Mouse (Mus musculus) neural tube, embryonic 10.5 days (tissue): ENCODE data around the gene Gm5039.
"Not testable (repeated sequence)": the region's sequence is repeated elsewhere in the genome, so short reads cannot be mapped to it uniquely, and the experiment has no call there.

Experiments
- DNase-seq: peaks from one replicate; pipeline ENCODE4 v3.0.0-alpha.2; 2017; ENCODE audit warnings: low spot score; ENCODE audit errors: extremely low spot score

The Gm5039 gene

DNA sequence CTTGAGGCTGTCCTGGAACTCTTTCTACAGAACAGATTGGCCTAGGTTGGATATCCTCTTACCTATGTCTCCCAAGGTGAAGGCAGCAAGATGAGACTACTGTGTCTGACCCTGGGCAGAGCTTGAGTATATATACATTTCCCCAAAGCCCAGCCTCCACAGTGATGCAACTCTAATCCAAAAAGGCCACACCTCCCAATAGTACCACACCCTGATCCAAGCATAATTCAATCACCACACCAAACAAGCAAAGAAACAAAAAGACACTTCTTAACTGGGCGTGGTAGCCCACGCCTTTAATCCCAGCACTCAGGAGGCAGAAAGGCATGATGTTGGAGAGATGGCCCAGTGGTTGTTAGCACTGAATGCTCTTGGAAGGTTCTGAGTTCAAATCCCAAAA lies at the start of gene Gm5039:
TSS of gene Gm5039 (minus strand) at position 101 of the 400 bp plus-strand sequence.
- DNase-seq: not testable (repeated sequence)

DNA sequence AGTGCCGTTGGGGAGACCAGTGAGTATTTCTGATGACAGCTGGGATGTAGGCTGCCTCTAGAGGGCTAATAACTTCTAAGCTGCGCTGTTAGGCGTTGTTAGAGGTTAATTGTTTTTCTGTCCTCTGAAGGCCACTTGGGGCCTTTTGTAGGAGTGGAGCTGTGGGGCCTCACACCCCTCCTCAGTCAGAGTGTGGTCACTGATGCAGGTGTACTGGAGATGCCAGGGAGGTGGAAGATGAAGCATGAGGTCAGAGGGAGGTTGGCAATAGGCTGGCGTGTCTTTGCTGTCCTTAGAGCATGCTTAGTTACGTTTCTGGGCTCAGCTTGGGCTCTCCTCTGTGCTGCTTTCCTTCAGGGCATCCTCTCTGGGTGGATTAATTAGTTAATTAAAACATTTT lies 48.2 kb upstream of the Gm5039 start:
- no peak for DNase-seq

- not testable (repeated sequence) for DNase-seq
These were observed 46.5 kb upstream of the Gm5039 start for GRCm38 (mm10) chr12:88370321-88370720.

DNA sequence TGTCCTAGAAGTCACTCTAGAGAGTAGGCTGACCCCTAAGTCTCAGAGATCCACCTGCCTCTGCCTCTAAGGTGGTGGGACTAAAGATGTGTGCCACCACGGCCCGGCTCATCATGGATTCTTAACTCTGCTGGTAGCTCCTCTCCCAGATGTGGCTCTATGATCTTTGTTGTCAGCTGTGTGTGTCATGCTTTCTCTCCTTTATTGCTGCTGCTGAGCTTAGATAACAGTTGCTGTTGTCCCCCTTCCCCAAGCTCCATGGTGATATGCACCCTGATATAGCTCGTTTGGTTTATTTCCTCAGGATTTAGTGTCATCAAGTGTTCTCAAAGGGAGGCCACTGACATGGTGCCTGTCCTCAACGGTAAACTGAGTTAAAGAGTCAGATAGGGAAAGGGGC lies 45.9 kb upstream of the Gm5039 start:
- DNase-seq: not testable (repeated sequence)

GRCm38 (mm10) chr12:88368618-88369017 lies 44.8 kb upstream of the Gm5039 start:
- peak; percentile 3 for DNase-seq

DNA sequence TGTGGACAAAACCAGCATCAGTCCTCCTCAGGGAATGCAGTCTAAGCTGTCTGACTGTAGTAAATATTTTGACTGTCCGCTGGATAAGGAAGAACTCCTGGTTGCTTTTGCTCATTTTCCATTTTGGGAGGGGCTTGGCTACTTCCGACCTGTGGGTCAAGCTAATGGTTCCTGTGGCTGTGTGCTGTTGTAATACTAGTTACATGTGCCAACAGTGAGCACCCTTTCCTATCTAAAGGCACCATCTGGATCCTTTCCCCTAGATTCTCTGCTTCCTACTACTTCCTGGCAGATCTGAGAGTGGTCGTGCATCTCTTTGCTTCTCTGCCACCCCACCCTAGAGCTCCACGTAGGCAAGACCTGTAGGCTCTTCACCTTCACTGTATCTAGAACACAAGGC lies 43.8 kb upstream of the Gm5039 start:
- no peak for DNase-seq

GRCm38 (mm10) chr12:88361120-88361445 lies 37.3 kb upstream of the Gm5039 start:
- no peak for DNase-seq

GRCm38 (mm10) chr12:88360441-88361119 lies 36.8 kb upstream of the Gm5039 start, which contains the start of gene Adck1:
Gene Adck1 (plus strand): TSS chr12:88360554.
- peak; percentile 85 for DNase-seq

GRCm38 (mm10) chr12:88354182-88354702 lies 30.4 kb upstream of the Gm5039 start:
- DNase-seq: peak; percentile 37

- not testable (repeated sequence) for DNase-seq
These were observed 17.5 kb upstream of the Gm5039 start for GRCm38 (mm10) chr12:88341286-88341685.

- DNase-seq: not testable (repeated sequence)
These were observed 13.0 kb upstream of the Gm5039 start for GRCm38 (mm10) chr12:88336662-88337413.

DNA sequence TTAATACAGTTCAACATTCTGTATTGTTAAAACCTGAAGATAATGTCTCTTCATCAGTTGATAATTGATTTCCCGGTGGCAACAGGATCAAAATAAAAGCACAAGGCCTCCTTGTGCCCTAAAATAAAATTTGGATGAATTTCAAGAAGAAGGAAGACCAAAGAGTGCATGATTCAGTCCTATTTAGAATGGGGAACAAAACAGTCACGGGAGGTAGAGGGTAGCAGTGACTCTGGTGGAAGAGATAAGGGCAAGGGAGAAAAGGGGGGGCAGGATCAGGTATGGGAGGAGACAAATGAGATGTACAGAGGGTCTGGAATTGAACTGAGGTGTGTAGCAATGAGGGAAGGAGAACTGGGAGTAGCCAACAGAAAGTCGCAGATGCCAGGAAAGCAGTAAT lies 9.3 kb downstream of the Gm5039 start:
- DNase-seq: no peak

GRCm38 (mm10) chr12:88297171-88297570 lies 26.7 kb downstream of the Gm5039 start:
- DNase-seq: not testable (repeated sequence)

DNA sequence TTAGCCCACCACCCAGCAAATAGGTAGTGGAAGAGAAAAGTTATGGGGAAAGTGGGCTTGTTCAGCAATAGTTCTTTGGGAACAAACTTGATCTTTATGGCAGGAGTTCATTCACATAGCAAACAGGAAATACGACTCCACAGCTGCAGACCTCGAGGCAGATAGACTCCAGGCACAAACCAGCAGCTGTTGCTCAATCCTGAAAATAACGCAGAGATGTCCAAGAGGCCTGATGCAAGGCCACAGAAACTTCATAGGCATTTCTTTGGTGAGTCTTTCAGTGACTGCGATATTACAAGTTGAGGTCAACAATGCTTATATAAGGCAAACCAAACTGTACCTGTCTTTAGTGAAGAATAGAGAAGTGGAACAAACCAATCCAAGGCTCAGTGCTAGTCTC lies 30.7 kb downstream of the Gm5039 start:
- not testable (repeated sequence) for DNase-seq

- DNase-seq: not testable (repeated sequence)
These were observed 38.6 kb downstream of the Gm5039 start for GRCm38 (mm10) chr12:88285224-88285623.

GRCm38 (mm10) chr12:88274400-88274799 lies 49.4 kb downstream of the Gm5039 start, which contains the start of gene Gm5662:
Gene Gm5662 (minus strand): TSS chr12:88274500.
- DNase-seq: not testable (repeated sequence)
